Mouse (Mus musculus): ENCODE measurements at regions not wholly inside any gene's neighbourhood (a gene's known extent, or its start where the extent isn't known, plus 50 kb on each side); places are given as distances from the start of the nearest gene placed in this dataset.
A peak's percentile ranks its signal among the peaks of the same experiment; 100 is the strongest.
"Not testable (repeated sequence)": the region's sequence is repeated elsewhere in the genome, so short reads cannot be mapped to it uniquely, and the experiment has no call there.

DNA sequence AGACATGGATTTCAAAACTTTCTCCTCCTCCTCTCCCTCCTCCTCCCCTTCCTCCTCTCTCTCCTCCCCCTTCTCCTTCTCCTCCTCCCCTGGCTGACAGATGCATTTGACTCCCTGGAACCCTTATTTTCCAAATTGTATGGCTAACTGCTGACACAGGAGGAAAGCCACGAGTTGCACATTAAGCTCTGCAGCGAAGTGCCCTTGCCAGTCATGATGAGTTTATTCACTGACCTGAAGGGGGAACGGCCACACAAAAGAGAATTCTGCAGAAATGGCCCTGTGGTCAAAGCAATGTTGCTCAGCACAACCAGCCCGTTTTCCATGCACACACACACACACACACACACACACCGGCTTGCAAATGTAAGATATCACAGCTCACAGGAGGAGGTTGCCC is 112.6 kb downstream of the Tomm20 start:
- no peak for DNase-seq (ENCODE audit: low read depth)

DNA sequence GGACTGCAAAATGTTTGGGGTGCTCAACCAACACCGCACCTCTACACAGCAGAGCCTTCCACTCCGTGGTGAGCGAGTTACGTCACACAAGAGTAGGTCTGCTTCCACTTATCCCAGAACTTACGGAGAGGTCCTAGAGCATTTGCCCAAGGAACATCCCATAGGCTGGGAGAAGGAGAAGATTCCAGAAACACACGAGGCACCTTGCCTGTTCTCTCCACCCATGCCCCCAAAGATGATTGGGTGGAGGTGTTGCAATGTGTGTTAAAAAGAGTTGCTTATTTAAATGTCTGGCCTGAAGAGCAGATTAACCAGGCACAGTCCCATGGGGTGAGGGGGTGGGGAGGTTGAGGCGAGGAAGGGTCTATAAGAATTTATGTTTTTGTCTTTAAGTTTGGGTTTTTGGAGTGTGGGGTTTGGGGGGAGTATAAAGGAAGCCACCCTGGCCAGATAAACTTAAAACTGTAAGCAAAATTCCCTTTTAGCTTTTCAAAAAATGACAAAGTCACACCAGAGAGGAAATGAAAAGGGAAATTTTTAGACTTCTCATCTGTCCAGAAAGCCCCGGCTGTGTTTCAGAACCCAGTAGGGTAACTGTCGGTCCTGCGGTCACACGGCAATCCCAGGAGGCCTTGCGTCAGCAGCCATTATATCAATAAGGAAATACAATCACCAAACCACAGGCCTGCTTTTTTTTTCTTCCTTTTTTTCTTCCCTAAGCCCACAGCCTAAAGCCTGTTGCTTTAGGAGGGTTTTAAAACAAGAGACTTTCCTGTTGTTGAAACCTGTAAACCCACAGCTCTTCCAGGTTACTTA is 113.3 kb downstream of the Tomm20 start:
- peak; percentile 93 for DNase-seq (ENCODE audit: low read depth)

DNA sequence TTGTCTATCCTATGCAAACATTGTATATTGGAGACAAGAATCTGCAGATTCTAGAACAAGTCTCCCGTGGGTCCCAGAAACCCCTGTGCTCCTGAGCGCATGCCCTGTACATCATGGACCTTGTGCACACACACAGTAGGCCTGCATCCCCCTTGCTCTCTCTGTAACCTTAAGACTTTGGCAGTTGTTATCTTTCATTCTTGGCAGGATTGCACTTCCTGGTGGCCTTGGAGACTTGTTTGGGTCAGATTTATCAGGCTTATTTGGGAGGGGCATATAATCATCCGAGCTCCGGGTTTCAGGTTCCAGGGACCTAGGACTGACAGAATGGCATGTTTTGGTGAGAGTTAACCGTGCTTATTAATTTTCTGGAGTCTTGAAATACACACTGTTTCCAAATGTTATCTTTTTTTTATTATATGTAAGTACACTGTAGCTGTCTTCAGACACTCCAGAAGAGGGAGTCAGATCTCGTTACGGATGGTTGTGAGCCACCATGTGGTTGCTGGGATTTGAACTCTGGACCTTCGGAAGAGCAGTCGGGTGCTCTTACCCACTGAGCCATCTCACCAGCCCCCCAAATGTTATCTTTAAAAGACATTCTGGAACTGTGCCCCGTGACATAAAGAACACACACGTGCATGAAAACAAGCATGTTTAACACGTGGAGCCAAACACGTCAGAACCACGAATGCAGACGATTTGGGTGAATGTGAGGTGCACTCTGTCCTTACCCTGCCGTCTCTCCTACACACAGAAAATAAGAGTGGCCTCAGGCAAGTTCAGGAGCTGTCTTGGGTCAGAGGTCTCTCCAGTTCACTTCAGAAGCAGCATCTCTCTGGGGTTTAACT is 114.1 kb downstream of the Tomm20 start:
- DNase-seq (ENCODE audit: low read depth) = no peak

DNA sequence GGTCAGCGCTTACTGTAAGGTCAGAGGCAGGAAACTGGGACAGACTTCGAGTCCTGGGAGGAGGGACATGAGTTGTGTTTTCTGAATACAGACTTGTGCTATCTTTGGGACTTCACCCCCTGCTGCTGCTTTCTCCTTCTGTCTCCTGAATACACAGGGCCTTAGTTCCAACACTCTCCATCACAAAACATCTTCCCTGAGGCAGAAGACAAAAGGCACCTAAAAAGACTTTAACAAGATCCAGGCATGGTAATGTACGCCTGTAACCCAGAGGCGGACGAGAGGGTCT is 115.5 kb downstream of the Tomm20 start:
- DNase-seq (ENCODE audit: low read depth) = no peak

DNA sequence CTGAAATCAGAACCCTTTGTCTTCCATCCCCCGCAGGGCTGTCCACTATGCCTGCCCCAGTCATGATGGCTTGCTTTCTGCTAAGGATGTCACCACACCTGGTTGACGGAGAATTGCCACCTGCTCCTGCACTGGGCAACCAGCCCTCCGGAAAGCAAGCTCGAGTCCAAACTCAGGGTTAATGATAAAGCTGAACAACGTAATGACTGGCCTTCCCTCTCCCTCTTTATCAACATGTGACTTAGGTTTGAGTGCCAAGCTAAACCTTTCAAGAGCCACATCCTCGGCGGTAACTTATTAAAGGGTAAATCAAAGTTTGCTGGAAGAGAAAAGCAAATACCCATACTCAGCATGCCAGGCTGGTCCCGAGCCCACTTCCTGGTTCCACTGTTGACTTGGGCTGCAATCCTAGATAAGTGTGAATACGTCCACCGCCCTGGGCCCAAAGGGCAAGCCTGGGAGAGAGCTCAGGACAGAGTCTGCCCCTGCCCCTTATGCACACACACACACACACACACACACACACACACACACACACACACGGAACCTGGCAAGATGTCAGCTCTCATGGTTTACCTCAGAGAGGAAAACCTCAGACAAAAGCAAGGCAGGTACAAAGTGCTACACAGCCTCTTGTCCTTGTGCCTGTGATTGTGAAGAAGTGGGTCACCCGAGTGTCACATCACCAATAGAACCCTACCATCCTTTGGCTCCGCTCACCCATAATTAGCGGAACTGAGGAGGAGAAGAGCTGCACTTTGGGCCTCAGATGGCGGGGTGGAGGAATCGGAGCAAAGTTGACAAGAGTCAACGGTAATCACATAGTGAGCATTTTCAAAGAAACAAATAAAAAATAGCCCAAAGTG is 116.0 kb downstream of the Tomm20 start:
- DNase-seq (ENCODE audit: low read depth) = peak; percentile 42

DNA sequence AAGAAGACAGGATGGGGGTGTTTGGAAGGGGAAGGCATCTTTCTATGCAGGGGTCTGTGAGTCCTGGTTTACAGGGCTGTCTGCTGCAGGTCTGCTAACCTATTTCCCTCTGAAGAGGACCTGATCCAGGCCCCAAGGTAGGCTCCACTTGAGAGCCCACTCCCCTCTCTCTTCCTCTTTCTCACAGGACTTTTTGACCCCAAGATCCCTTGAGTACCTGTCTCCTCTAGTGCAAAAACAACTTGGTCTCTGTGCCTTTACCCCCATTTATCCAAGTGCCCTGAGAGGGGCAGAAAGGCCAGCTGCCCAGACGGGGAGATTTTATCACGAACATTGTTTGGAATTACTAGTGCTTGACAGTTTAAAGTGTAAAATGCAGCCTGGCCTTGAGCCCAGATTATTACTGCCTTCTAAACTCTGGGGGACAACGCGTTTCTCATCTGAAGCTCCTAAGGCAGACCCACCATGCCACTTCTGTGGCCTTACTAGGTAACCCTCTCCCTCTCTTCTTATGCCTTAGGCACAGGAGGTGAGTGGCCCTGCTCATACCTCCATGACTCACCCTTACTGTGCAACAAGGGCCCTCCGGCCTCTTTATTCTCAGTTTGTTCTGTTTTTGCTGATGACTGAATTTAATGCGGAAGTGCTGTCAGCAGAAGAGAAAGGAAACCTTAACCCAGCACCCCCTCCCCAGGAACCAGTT is 117.8 kb downstream of the Tomm20 start:
- peak; percentile 62 for DNase-seq (ENCODE audit: low read depth)

DNA sequence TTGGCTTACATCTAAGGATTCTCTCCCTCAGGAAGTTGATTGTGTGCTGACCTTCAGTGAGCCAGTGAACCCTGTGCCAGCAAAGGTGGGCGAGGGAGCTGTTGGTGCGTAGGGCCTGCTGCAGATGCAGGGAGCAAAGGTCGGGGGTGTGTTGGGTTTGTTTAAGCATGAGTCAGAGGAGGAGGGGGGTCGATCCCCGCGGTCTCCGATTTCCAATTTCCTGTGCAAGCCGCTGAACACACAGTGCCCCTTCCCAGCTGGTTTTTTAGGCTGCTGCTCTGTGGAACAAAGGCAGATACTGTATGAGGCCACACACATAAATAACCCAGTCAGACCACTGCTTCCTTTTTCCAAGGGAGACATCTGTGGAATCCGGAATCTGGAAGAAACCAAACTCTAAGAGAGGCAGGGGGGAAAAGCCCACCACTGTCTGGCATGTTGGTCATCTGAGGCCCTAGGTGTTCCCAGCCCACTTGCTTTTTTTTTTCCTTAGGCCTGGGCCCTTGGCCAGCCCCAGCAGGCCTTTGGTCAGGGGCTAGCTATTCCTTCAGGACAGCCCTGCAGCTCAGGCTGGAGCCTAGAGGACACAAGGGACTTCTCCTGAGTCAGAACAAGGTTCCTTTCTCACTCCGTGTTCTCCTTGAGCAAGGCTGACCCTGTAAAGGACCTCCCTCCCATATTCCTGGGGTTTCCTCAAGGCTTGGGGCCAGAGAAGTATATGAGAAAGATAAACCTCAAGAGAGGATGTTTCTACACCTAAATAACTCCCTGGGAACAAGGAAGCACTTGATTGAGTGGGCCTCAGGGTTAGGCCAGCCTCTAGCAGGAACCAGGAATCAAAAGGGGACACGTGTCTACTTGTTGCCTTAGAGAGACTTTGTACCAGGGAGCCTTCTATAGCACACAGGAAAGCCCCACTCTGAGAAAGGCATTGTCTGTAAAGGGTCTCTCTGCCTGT is 119.0 kb downstream of the Tomm20 start:
- peak; percentile 55 for DNase-seq (ENCODE audit: low read depth)

DNA sequence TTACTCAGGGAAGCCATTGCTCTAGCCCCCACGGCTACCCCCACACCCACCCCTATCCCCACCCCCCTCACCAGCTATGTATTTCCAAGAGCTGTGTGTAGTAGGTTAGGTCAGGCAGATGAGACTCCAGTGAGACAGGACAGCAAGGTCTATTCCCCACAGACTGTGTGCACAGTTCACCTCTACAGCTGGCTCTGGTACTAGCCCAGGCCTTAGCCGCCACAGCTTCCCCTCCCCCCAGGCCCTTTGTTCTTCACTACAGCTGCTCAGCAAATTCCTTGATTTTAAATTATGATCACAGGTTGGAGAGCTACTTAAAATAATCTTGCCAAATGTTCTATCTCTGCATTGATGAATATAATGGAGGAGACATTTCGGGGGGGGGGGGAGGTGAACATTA is 119.8 kb downstream of the Tomm20 start:
- DNase-seq (ENCODE audit: low read depth) = peak; percentile 49

DNA sequence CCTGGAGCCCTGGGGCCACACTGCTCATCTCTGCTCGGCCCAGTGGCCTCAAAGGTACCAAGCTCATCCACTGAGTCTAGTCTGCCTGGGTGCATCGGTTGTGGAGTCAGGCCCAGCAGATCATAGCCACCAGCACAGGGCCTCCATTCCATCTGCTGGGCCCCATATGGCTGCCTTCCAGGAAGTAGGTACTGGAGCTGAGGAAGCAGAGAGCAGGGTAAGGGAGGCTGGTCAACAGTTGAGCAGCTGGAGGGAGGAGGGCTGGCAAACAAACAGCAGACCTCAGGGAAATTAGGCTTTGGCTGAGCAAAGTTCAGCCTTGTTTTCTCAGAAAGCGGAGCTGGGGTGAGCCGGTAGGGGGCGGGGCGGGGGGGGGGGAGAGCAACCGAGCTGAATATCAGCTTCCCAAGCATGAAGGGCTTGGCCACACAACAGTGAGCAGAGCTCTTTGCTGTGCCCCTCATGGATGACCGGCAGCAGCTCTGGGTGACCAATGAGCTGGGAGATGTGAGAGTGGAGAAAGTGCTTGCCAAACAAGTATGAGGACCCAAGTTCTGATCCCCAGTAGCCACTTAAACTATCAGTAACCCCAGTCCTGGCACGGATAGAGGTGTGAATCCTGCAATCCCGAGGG is 121.0 kb downstream of the Tomm20 start:
- peak; percentile 57 for DNase-seq (ENCODE audit: low read depth)

DNA sequence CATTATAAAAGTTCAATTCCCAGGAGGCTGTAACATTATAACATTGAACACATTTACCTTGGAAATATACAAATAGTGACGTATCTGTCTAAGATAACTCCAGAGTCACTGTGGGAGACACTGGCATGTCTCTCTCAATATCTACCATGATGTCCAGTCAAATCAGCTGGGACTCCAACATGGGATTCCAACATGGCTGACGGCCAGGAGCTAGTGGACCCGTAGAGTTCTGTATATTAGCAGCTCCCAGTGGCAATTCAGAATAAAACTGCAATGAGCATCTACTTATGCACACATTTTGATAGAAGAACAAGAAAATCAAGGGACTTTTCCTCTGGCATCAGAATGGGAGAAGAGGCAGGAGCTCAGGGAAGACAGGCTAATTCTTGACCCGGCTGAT is 123.4 kb downstream of the Tomm20 start:
- no peak for DNase-seq (ENCODE audit: low read depth)

DNA sequence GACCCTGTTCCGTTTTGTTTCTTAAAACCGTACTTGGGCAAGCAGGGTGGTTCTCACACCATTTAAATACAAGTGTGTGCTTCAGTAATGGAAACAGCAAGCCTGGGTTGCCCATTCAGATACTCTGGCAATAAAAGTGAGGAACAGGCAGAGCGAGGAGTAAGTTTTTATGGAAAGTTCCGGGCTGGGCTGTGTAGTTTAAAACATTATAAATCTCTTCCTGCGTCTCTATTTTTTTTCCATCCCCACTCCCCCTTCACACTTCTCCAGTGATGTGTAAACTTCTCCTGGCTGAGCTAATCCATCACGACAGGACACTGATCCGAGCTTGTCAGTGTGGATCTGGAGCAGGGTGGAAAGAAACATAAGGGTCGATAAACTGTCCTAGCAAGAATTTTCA is 124.4 kb downstream of the Tomm20 start:
- DNase-seq (ENCODE audit: low read depth) = no peak

DNA sequence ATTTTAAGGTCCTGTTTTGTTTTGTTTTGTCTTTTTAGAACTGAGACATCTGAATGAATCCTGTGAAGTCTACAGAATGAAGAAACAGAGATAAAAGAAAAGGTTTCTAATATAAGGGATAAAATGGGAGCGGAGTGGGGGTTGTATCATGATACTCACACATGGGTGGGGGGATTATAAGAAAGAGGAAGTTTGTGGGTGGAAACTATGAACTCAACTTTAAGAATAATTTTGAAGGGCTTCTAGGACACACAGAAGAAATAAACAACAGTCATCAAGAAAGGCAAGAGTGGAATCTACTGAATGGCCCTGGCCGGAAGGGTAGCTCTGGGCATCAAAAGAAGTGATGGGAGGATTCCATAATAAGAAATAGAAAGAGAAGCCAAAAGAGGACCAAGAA is 125.1 kb downstream of the Tomm20 start:
- DNase-seq (ENCODE audit: low read depth) = no peak

DNA sequence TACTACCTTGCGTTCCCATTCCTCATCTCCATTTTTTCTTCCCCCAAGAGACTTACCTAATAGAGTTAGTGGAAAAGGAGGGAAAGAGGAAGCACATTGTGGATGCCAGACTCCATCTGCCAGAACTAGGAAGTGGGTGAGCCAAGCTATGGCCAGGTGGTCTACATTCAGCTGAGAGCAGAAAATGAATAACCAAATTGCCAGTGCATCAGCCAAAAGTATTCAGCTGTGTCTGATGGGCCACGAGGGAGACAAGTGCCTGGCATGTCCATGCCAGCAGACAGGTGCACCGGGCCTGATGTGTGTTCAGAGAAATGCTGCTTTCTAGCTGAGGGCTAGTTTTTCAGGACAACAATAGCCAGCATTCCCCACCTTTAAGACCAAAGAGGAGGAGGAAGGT is 126.4 kb downstream of the Tomm20 start:
- no peak for DNase-seq (ENCODE audit: low read depth)

DNA sequence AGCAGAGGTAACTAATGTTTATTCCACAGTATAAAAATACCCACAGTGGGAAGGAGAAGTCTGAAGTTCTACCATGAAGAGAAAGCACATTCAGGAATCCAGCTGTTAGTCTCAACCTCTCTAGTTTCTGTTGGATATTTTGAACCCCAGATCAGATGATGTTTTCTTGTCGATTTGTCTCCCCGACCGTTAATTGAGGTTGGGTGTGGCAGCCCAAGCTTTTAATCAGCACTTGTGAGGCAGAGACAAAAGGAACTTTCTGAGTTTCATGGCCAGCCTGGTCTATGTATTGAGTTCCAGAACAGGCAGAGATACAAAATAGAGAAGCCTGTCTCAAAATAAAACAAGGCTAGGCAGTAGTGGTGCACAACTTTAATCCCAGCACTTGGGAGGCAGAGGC is 129.5 kb downstream of the Tomm20 start:
- no peak for DNase-seq (ENCODE audit: low read depth)

DNA sequence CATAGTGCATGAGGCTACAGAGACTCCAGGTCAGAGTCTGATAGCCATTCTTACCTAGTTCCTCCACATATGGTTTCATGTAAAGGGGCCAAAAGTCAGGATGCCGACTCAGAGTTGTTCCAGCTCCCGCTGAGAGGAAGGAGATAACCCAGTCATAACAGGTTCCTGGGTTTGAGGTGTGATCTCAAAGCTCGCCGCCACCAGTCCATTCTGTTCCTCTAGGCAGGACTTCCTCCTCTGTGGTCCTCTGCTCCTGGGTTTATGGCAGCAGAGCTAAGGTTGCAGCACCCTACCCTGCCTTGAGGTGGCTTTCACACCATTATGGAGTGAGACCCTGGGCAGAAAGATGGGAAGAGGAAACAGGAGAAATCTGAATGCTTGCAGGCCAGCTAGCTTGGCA is 131.2 kb downstream of the Tomm20 start:
- no peak for DNase-seq (ENCODE audit: low read depth)

DNA sequence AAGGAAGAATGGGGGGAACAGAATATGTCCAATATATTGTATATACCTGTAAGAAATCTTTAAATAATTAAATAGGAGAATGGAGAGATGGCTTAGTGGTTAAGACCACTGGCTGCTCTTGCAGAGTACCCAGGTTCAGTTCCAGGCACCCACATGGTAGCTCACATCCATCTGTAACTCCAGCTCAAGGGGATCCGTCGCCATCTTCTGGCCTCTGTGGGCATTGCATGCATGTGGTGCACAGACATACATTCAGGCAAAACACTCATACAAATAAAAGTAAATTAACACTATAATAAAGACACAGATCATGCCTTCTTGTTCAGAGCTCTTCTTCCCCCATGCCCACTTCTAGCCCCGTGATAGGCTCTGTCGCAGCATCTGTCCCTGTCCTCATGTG is 132.0 kb downstream of the Tomm20 start:
- DNase-seq (ENCODE audit: low read depth) = no peak

DNA sequence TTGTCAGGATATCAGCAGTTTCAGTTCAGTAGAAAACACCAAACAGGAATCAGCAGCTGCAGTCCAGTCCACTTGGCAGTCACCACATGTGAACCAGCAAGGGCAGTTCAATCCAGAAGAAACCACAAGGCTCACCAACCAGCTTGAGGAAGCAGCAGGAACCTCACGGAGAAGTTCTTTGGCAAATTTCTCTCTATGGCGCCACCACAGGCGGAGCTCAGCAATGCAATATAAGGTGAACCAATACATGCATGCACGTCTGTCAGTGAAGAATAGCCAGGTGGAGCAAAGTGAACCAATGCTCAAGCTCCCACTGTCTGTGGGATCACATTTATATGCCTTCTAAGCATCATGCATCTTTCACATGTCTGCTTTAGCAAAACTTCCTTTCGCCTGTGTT is 132.9 kb downstream of the Tomm20 start:
- peak; percentile 54 for DNase-seq (ENCODE audit: low read depth)

DNA sequence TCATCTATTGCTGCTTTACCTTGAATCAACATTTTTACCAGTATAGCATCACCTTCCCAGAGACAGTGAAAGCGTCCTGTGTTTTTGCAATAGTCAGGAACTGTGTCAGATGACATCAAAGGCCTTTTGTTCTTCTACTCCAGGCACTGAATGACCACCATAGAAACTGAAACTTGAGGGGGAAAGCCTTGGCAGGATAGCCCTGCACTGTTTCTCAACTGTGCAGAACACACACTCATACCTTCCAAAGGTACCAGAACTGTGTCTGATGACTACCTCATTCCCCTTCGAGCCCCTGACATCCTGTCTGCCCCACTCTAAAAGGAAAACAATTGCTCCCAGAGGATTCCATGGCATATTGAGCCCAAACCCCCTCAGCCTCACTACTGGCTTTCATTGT is 134.3 kb downstream of the Tomm20 start:
- not testable (repeated sequence) for DNase-seq (ENCODE audit: low read depth)

DNA sequence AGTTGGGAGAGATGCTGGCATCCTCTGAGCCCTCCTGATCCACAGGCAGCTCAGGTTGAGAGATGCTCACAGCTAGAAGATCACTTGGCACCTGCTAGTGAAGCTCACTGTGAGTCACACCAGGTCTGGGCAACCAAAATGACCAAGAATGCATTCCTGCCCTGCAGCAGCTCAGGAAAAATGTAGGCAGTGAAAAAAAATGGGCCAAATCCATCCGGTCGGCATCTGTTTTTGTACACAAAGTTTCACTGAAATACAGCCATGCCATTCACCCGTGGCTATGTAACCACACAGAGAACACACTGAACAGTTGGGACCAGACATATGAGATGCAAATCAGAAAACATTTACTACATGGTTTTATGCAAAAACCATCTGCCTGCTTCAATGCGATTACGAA is 135.1 kb downstream of the Tomm20 start:
- no peak for DNase-seq (ENCODE audit: low read depth)

DNA sequence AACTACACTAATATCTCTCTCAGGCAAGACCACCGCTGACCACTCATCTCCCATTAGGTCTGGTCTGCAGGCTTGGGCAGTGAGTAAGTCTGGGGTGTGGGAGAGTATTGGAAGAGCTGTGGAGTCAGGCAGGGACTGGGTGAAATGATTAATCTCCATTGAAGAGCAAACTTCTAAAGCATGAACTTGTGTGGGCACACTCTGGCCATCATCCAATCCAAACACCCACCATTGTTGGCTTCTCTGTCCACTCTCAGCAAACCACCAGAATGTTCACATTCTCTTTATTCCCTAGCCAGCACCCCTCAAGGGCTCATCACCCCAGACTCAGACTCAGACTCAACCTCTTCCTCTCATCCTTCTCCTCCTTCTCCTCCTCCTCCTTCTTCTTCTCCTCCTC is 136.3 kb downstream of the Tomm20 start:
- DNase-seq (ENCODE audit: low read depth) = no peak
